Mouse (Mus musculus) limb, embryonic 15.5 days (tissue): ENCODE results near the gene Slc22a13. TPM values are rescaled to one million over a fixed set of nuclear protein-coding genes. Genes with fewer than 3 reads are reported as not detected.

Experiments
- ATAC-seq: fragments of 200-750 bp; cut with Nextera tagmentation; 2 replicates; pipeline ENCODE4 v1.8.0; 2017; ENCODE audit warnings: low read depth, moderate TSS enrichment; ENCODE audit not compliant: insufficient number of reproducible peaks, low FRiP score, low TSS enrichment
- H3K27ac ChIP-seq: fragments of 300-500 bp; sonication (generic); 2 replicates; pipeline ENCODE4 v1.5.1; 2015; ENCODE audit warnings: moderate library complexity, mild to moderate bottlenecking, inconsistent platforms
- H3K27me3 ChIP-seq: fragments of 300-500 bp; sonication (generic); 2 replicates; pipeline ENCODE4 v1.6.1; 2015; ENCODE audit warnings: inconsistent platforms
- H3K36me3 ChIP-seq: fragments of 300-500 bp; sonication (generic); 2 replicates; pipeline ENCODE4 v1.6.1; 2015; ENCODE audit warnings: inconsistent platforms
- H3K4me1 ChIP-seq: fragments of 300-500 bp; sonication (generic); 2 replicates; pipeline ENCODE4 v1.6.1; 2015; ENCODE audit warnings: inconsistent platforms
- H3K4me2 ChIP-seq: fragments of 300-500 bp; sonication (generic); 2 replicates; pipeline ENCODE4 v1.6.1; 2015; ENCODE audit warnings: mild to moderate bottlenecking, inconsistent platforms
- H3K4me3 ChIP-seq: fragments of 300-500 bp; sonication (generic); 2 replicates; pipeline ENCODE4 v1.5.1; 2015; ENCODE audit warnings: mild to moderate bottlenecking, inconsistent platforms
- H3K9ac ChIP-seq: fragments of 300-500 bp; sonication (generic); 2 replicates; pipeline ENCODE4 v1.6.1; 2015; ENCODE audit warnings: inconsistent platforms
- H3K9me3 ChIP-seq: fragments of 300-500 bp; sonication (generic); 2 replicates; pipeline ENCODE4 v1.6.1; 2016; ENCODE audit warnings: inconsistent platforms
- WGBS: fragments of 180-500 bp; shearing (Covaris S2); methylation state at CpG from one replicate; pipeline ENCODE4 v1.1.7; 2015; 5-methylcytosine and 5-hydroxymethylcytosine counted together
- polyA plus RNA-seq: library from polyadenylated mRNA; unstranded; fragments of >200 nt; fragmentation: Nextera tagmentation; extraction: Ambion mirVana; gene quantifications from 2 replicates; pipeline ENCODE4 v1.2.1, GENCODE M21; 2015

The Slc22a13 gene
- polyA plus RNA-seq, 1 experiment from 2014 or later = not detected

DNA sequence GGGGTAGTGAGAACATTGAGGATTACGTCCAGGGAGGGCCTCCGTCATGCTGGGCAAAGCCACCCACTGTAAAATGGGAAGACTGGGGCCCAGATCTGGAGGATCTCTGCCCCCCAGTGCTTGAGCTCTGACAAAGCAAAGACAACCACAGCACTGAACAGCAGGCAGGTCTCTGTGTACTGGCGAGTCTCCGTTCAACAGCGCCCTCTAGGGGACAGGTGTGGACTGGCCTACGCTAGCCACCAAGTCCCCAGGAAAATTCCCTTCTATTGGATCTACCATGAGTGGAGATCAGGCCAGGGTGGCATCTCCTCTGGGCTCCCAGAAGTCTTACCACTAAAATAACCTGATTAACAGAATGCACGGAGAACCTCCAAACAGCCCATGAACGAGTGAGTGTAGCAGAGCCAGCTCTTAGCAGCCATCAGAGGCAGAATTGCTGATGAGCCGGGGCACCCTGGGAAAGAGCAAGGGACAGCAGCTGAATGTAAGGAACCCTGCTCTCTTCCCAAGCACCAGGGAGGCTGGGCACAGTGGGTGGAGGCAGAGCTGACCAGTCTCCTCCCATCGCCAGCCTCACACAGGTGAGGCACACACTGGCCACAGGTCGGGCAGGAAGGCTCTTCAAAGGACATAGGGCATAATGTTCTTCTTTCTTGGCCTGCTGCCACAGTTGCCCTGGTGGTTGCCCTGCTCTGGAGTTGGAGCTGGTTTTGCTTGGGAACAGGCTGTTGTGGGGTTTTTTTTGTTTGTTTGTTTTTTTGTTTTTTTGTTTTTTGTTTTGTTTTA, 16.5 kb downstream of the Slc22a13 start:
- Histone ChIP-seq H3K9ac (no peak overlapping the region), H3K4me1 (no peaks in the 10 kb centered on the region), H3K4me2 (no peak overlapping the region), H3K4me3 (no peak overlapping the region), H3K9me3 (no peaks in the 10 kb centered on the region), H3K36me3 (no peaks in the 10 kb centered on the region), H3K27ac (no peak overlapping the region), H3K27me3 (no peaks in the 10 kb centered on the region)
- 36% methylated on average over 11 of the region's 11 CpGs for WGBS
- ATAC-seq = 0 out of 2 replicates have a peak, but pooled peaks have one; percentile 32

GRCm38 (mm10) chr9:119181241-119181728, 27.6 kb downstream of the Slc22a13 start:
- H3K27me3 ChIP-seq = no peaks in the 10 kb centered on the region
- peak overlapping the region; percentile 18; the same call in 1 of the 2 replicates for H3K27ac ChIP-seq
- H3K4me2 ChIP-seq = no peak overlapping the region
- 20% methylated on average over 3 of the region's 3 CpGs for WGBS
- no peaks in the 10 kb centered on the region for H3K36me3 ChIP-seq
- peak; percentile 40; the same call in 1 of the 2 replicates for ATAC-seq
- H3K9me3 ChIP-seq = no peaks in the 10 kb centered on the region
- H3K4me1 ChIP-seq = peaks cover 13% of the 10 kb centered on the region; the same call in 1 of the 2 replicates
- H3K4me3 ChIP-seq = no peak overlapping the region
- H3K9ac ChIP-seq = no peak overlapping the region

DNA sequence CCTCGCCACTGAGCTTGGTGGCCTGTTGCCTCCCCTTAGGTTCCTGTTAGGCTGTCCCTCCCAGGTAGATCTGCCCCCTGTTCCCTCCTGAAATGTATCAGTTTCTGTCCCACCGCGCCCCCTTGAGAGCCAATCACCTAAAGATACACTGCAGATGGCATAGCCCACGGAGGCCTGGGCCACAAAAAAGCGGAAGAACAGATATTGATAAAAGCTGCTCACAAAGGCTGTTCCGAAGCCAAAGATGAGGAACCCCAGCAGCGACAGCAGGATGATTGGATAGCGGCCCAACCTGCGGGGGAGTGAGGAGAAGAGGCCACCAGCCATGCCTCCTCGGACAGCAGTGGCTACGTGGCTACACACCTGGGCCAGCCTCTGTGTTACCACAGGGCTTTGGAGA, 29.6 kb downstream of the Slc22a13 start:
- no peak overlapping the region for H3K4me3 ChIP-seq
- 90% methylated on average over 11 of the region's 11 CpGs for WGBS
- no peak overlapping the region for H3K4me2 ChIP-seq
- H3K4me1 ChIP-seq = peaks cover 13% of the 10 kb centered on the region; the same call in 1 of the 2 replicates
- ATAC-seq = no peak
- H3K9me3 ChIP-seq = no peaks in the 10 kb centered on the region
- H3K27ac ChIP-seq = no peak overlapping the region
- no peaks in the 10 kb centered on the region for H3K36me3 ChIP-seq
- no peaks in the 10 kb centered on the region for H3K27me3 ChIP-seq
- H3K9ac ChIP-seq = no peak overlapping the region

DNA sequence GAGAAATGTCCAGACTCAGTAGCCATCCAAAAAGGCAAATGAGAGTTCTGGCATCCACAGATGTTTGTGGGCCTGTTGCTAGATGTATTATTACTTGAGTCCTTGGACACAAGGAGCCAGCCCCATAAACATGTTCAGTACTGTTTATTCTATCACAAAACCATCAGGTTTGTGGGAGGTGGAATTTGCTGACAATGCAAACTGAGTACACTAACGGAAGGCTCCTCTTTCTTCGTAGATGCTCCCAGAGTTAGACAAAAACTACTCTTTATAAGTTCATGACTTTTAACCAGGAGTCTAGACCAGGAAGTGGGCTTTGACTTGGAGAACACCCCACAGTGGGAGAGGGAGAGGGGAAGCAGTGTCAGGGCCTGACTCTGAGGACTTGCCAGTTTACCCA, 41.3 kb downstream of the Slc22a13 start:
- WGBS = 88% methylated on average over 2 of the region's 2 CpGs
- ATAC-seq = no peak

DNA sequence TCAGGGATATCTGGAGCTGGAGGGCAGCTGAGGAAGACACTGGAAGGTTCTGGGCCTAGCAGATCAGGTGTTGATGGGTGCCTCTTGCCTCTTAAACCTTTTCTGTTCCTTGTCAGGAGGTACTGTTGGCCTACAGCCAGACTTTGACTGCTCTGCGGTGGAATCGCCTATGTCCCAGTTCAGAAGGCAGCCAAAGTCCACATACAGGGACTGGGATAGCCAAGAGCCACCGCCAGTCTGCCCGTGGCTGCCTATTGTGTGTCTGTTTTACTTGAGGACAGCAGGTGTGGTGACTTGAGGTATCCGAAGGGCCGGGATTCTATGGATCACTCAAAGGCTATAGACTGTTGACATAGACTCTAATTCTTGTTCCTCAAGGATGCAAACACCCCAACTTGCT, 43.4 kb downstream of the Slc22a13 start:
- 84% methylated on average over 6 of the region's 6 CpGs for WGBS
- Histone ChIP-seq H3K9ac (no peak overlapping the region), H3K4me1 (no peaks in the 10 kb centered on the region), H3K4me2 (no peak overlapping the region), H3K36me3 (no peaks in the 10 kb centered on the region), H3K27me3 (no peaks in the 10 kb centered on the region), H3K27ac (no peak overlapping the region), H3K9me3 (no peaks in the 10 kb centered on the region), H3K4me3 (no peak overlapping the region)
- ATAC-seq = no peak

More for the DNA sequence above, 41.3 kb downstream of the Slc22a13 start:
- H3K4me2 ChIP-seq = no peak overlapping the region
- H3K4me1 ChIP-seq = no peaks in the 10 kb centered on the region
- H3K27ac ChIP-seq = no peak overlapping the region
- H3K27me3 ChIP-seq = no peaks in the 10 kb centered on the region
- H3K36me3 ChIP-seq = no peaks in the 10 kb centered on the region
- no peak overlapping the region for H3K9ac ChIP-seq
- no peak overlapping the region for H3K4me3 ChIP-seq
- H3K9me3 ChIP-seq = no peaks in the 10 kb centered on the region

GRCm38 (mm10) chr9:119164743-119165142, 44.2 kb downstream of the Slc22a13 start:
- H3K27me3 ChIP-seq = no peaks in the 10 kb centered on the region
- H3K36me3 ChIP-seq = no peaks in the 10 kb centered on the region
- H3K27ac ChIP-seq = no peak overlapping the region
- no peak overlapping the region for H3K4me3 ChIP-seq
- ATAC-seq = no peak
- H3K9me3 ChIP-seq = no peaks in the 10 kb centered on the region
- H3K4me1 ChIP-seq = no peaks in the 10 kb centered on the region
- no peak overlapping the region for H3K4me2 ChIP-seq
- 80% methylated on average over 7 of the region's 7 CpGs for WGBS
- no peak overlapping the region for H3K9ac ChIP-seq

DNA sequence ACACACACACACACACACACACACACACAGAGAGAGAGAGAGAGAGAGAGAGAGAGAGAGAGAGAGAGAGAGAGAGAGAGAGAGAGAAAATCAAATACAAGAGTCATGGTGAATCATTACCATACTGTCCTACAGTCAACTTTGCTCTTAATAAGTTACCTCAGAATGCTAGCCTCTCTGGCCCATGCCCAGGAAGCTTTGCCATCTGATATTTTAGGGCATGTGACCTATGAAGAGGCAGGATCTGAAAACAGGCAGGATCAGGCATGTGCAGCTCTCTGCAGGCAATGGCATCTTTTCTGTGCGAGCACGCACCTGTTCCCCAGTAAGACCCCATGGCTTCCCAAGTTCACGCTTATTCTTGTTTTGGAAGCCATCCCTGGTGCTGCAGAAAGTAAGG, 48.2 kb downstream of the Slc22a13 start:
- peaks cover 14% of the 10 kb centered on the region for H3K27me3 ChIP-seq
- H3K4me2 ChIP-seq = no peak overlapping the region
- ATAC-seq = no peak
- no peaks in the 10 kb centered on the region for H3K9me3 ChIP-seq
- WGBS = 84% methylated on average over 3 of the region's 3 CpGs
- H3K36me3 ChIP-seq = no peaks in the 10 kb centered on the region
- H3K4me1 ChIP-seq = peaks cover 11% of the 10 kb centered on the region; the same call in 1 of the 2 replicates
- no peak overlapping the region for H3K4me3 ChIP-seq
- no peak overlapping the region for H3K27ac ChIP-seq
- no peak overlapping the region for H3K9ac ChIP-seq

- Histone ChIP-seq H3K27ac (no peak within 1 kb of the TSS), H3K4me2 (no peak within 1 kb of the TSS), H3K36me3 (no peaks in the 10 kb centered on the region), H3K27me3 (peaks cover 22% of the 10 kb centered on the region), H3K9me3 (no peaks in the 10 kb centered on the region), H3K4me1 (peaks cover 11% of the 10 kb centered on the region; the same call in 1 of the 2 replicates), H3K9ac (no peak within 1 kb of the TSS), H3K4me3 (no peak within 1 kb of the TSS)
- WGBS = 45% methylated on average over 4 of the region's 4 CpGs
- ATAC-seq = no peak
Observed at GRCm38 (mm10) chr9:119158861-119159260, 50.0 kb downstream of the Slc22a13 start, which contains the start of gene Gm47289. Gene Gm47289 (plus strand): TSS chr9:119159161.

DNA sequence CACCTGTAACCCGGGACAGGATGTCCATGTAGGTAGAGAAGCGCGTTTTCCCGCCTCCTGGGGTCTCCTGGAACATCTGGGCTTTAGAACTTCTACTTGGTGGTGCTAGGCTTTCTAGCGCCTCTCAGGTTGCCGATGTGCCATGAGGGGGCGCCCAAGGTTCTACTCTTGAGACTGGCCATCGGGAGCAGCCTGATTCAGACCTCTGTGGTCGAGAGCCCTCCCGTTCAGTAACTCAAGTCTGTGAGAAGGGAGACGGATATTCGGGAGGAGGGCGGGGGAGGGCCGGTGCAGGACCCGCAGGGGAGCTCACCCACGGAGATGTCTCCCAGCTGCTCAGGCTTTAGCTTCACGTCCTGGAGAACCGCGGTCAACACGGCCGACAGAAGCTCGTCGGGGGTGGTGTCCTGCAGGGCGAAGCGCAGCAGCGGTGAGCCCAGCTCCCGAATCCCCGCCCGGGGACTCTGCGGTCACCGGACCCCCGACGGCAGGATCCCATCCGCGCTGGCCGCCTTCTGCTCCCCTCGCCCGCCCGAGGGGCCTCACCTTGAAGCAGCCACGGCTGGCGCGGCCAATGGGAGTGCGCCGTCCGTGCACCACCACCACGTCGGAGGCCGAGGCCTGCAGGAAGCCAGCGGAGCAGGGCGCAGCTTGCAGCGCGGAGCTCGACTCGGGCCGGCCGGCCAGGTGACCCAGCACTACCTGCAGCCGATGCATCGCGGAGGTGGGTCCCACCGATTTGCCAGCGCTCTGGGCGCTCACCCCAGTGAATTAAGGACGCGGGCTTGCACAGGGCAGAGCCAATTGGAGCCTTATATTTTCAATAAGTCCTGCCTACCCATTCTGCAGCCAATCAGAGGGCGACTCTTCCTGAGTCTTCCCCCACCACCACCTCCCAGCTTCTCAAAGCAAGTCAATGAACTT, 52.4 kb downstream of the Slc22a13 start, which contains the start of gene Acaa1b:
Gene Acaa1b, minus strand, starts transcription at position 816 of the 924 bp plus-strand sequence.
- Histone ChIP-seq H3K4me3 (peak within 1 kb of the TSS; percentile 55), H3K4me2 (peak within 1 kb of the TSS; percentile 71), H3K36me3 (no peaks in the 10 kb centered on the region), H3K9me3 (no peaks in the 10 kb centered on the region), H3K27me3 (peaks cover 22% of the 10 kb centered on the region), H3K27ac (no peak within 1 kb of the TSS), H3K9ac (0 out of 2 replicates have a peak within 1 kb of the TSS, but pooled peaks have one; percentile 23), H3K4me1 (peaks cover 11% of the 10 kb centered on the region; the same call in 1 of the 2 replicates)
- ATAC-seq = peak; percentile 71; the same call in 1 of the 2 replicates
- WGBS = 1% methylated on average over 65 of the region's 65 CpGs

- no peak overlapping the region for H3K4me3 ChIP-seq
- no peak overlapping the region for H3K9ac ChIP-seq
- 44% methylated on average over 7 of the region's 7 CpGs for WGBS
- peaks cover 22% of the 10 kb centered on the region for H3K27me3 ChIP-seq
- H3K36me3 ChIP-seq = no peaks in the 10 kb centered on the region
- no peak for ATAC-seq
- peaks cover 11% of the 10 kb centered on the region; the same call in 1 of the 2 replicates for H3K4me1 ChIP-seq
- 0 out of 2 replicates have a peak overlapping the region, but pooled peaks have one; percentile 71 for H3K4me2 ChIP-seq
- no peaks in the 10 kb centered on the region for H3K9me3 ChIP-seq
- no peak overlapping the region for H3K27ac ChIP-seq
Observed at GRCm38 (mm10) chr9:119155826-119156225, 53.1 kb downstream of the Slc22a13 start.

DNA sequence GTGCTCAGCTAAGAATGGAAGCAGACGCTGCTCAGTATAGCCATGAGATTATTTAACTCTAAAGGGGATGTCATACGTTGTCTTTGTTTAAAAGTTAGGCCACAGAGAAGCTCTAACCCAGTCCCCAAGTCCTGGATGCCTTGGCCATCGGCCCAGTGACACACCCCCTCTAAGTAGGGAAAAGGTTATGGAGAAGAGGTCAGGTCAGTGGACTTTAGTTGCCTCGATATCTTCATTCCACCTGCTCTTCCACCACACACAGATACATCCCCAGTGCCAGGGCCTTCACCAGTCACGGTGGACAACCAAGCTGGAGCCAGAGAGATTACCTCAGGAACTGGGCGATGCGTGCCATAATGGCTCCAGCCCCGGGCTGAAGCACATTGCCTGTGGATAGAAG, 53.5 kb downstream of the Slc22a13 start:
- H3K9ac ChIP-seq = no peak overlapping the region
- no peak overlapping the region for H3K4me2 ChIP-seq
- no peak overlapping the region for H3K4me3 ChIP-seq
- peaks cover 11% of the 10 kb centered on the region; the same call in 1 of the 2 replicates for H3K4me1 ChIP-seq
- H3K27ac ChIP-seq = no peak overlapping the region
- H3K36me3 ChIP-seq = no peaks in the 10 kb centered on the region
- peaks cover 22% of the 10 kb centered on the region for H3K27me3 ChIP-seq
- H3K9me3 ChIP-seq = no peaks in the 10 kb centered on the region
- ATAC-seq = no peak
- 80% methylated on average over 8 of the region's 8 CpGs for WGBS
